Mouse (Mus musculus): ENCODE measurements around the gene Olfr535. TPM values are rescaled to one million over a fixed set of nuclear protein-coding genes. Genes with fewer than 3 reads are reported as not detected.
"Not testable (repeated sequence)": the region's sequence is repeated elsewhere in the genome, so short reads cannot be mapped to it uniquely, and the experiment has no call there.

The Olfr535 gene
- not detected in 2 replicates for polyA plus RNA-seq (2015; fragmentation: Nextera tagmentation; extraction: Ambion mirVana)

DNA sequence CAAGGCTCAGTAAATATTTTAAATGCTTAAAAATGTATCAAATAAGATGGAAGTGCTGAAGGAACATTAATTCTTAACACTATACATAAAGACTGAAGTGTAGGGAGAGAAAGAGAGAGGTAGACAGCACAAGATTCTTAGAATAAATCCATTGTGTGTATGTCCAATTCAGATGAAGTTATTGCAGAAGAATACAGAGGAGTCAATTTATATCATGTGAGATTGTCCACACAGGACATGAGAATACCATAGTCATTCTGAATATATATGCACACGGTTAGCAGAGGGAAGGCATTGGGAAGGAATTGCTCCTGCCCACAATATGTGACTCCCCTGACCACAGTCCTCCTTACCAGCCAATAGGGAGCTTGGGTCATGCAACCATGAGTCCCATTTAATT, at the start of gene Olfr535:
Gene Olfr535 (plus strand): TSS at position 301 of the 400 bp plus-strand sequence.
- Histone ChIP-seq H3K27me3 (no peaks in the 10 kb centered on the region), H3K4me1 (no peaks in the 10 kb centered on the region), H3K27ac (no peak within 1 kb of the TSS), H3K4me2 (replicated peaks) (no peak within 1 kb of the TSS), H3K4me3 (no peak within 1 kb of the TSS), H3K9me3 (no peaks in the 10 kb centered on the region), H3K9ac (no peak within 1 kb of the TSS), H3K36me3 (no peaks in the 10 kb centered on the region)
- WGBS, result 83% methylated on average over 1 of the region's 1 CpGs
- ATAC-seq (ENCODE audit: low FRiP score, low read depth), result no peak

DNA sequence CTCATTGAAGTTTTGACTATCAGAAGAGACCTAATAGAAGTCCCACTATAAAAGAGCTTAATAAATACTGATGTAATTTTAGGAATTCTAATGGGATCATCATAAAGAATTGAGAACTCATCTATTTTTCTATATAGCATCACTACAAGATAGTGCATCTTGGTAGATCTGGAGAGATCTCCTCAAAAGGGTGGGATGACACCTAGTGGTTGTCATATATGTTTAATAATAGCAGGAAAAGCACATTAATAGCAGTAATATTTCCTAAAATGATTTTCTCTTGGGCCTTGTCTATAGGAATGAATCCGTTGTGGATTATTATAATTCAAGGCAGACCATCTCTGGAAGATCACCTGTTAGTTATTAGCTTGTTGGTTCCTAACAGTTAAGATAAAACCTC, 40.9 kb upstream of the Olfr535 start:
- H3K9me3 ChIP-seq, result no peaks in the 10 kb centered on the region
- no peak overlapping the region for H3K9ac ChIP-seq
- no peak overlapping the region for H3K27ac ChIP-seq
- H3K4me2 ChIP-seq (replicated peaks), result no peak overlapping the region
- H3K4me1 ChIP-seq, result no peaks in the 10 kb centered on the region
- WGBS, result 68% methylated on average over 1 of the region's 1 CpGs
- no peak overlapping the region for H3K4me3 ChIP-seq
- no peak for ATAC-seq (ENCODE audit: low FRiP score, low read depth)
- H3K36me3 ChIP-seq, result no peaks in the 10 kb centered on the region
- no peaks in the 10 kb centered on the region for H3K27me3 ChIP-seq

- 75% methylated on average over 1 of the region's 1 CpGs for whole genome bisulfite sequencing
- H3K36me3 ChIP-seq; H3K27ac ChIP-seq; ATAC-seq (ENCODE audit: low FRiP score, low read depth); H3K27me3 ChIP-seq; H3K4me3 ChIP-seq; H3K4me1 ChIP-seq; H3K4me2 ChIP-seq (replicated peaks); H3K9me3 ChIP-seq; H3K9ac ChIP-seq: not testable (repeated sequence)
These were observed 20.9 kb upstream of the Olfr535 start, which contains the start of gene Olfr533 for GRCm38 (mm10) chr7:140463070-140463469. Olfr533 (plus strand) TSS chr7:140463370.

DNA sequence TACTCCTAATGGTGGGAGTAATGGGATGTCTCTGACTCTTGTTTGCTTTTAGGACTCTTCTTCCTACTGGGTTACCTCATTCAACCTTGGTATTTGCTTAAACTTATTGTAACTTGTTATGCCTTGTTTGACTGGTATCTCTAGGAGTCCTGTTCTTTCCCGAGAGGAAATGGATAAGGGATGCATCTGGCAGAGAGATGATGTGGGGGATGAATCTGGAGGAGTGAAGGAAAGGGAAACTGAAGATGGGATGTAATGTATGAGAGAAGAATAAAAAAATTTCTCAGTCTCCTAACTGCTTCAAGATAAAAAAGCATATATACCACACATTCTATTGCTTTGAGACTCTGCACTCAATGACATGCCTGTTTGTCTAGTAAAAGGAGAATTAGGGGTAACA, 6.1 kb upstream of the Olfr535 start:
- Histone ChIP-seq H3K36me3 (no peaks in the 10 kb centered on the region), H3K9me3 (0 out of 2 replicates have a peak, but pooled peaks cover 4% of the 10 kb centered on the region)
- no peak for ATAC-seq (ENCODE audit: low FRiP score, low read depth)

GRCm38 (mm10) chr7:140478733-140479132, 5.3 kb upstream of the Olfr535 start:
- H3K4me1 ChIP-seq, result no peaks in the 10 kb centered on the region
- H3K9me3 ChIP-seq, result 0 out of 2 replicates have a peak, but pooled peaks cover 4% of the 10 kb centered on the region
- ATAC-seq (ENCODE audit: low FRiP score, low read depth), result no peak
- H3K9ac ChIP-seq, result no peak overlapping the region
- no peak overlapping the region for H3K4me2 ChIP-seq (replicated peaks)
- no peaks in the 10 kb centered on the region for H3K36me3 ChIP-seq
- H3K27ac ChIP-seq, result no peak overlapping the region
- no peaks in the 10 kb centered on the region for H3K27me3 ChIP-seq
- WGBS, result 92% methylated on average over 1 of the region's 1 CpGs
- no peak overlapping the region for H3K4me3 ChIP-seq

More for the DNA sequence above, 6.1 kb upstream of the Olfr535 start:
- Histone ChIP-seq H3K27ac (no peak overlapping the region), H3K4me1 (no peaks in the 10 kb centered on the region), H3K4me2 (replicated peaks) (no peak overlapping the region), H3K27me3 (no peaks in the 10 kb centered on the region), H3K4me3 (no peak overlapping the region), H3K9ac (no peak overlapping the region)
- 89% methylated on average over 1 of the region's 1 CpGs for WGBS

GRCm38 (mm10) chr7:140488981-140489380, 5.0 kb downstream of the Olfr535 start:
- no peak for ATAC-seq (ENCODE audit: low FRiP score, low read depth)

GRCm38 (mm10) chr7:140494231-140494630, 10.2 kb downstream of the Olfr535 start:
- WGBS, result 13% methylated on average over 2 of the region's 2 CpGs
- H3K4me2 ChIP-seq (replicated peaks), result no peak overlapping the region
- H3K36me3 ChIP-seq, result no peaks in the 10 kb centered on the region
- no peaks in the 10 kb centered on the region for H3K27me3 ChIP-seq
- no peaks in the 10 kb centered on the region for H3K9me3 ChIP-seq
- no peak for ATAC-seq (ENCODE audit: low FRiP score, low read depth)
- H3K4me1 ChIP-seq, result no peaks in the 10 kb centered on the region
- H3K9ac ChIP-seq, result no peak overlapping the region
- no peak overlapping the region for H3K4me3 ChIP-seq
- H3K27ac ChIP-seq, result no peak overlapping the region

More at GRCm38 (mm10) chr7:140488981-140489380, 5.0 kb downstream of the Olfr535 start:
- Histone ChIP-seq H3K27me3 (no peaks in the 10 kb centered on the region), H3K9ac (no peak overlapping the region), H3K9me3 (no peaks in the 10 kb centered on the region), H3K4me1 (no peaks in the 10 kb centered on the region), H3K4me3 (no peak overlapping the region), H3K27ac (no peak overlapping the region), H3K36me3 (no peaks in the 10 kb centered on the region), H3K4me2 (replicated peaks) (no peak overlapping the region)
- 92% methylated on average over 1 of the region's 1 CpGs for WGBS

DNA sequence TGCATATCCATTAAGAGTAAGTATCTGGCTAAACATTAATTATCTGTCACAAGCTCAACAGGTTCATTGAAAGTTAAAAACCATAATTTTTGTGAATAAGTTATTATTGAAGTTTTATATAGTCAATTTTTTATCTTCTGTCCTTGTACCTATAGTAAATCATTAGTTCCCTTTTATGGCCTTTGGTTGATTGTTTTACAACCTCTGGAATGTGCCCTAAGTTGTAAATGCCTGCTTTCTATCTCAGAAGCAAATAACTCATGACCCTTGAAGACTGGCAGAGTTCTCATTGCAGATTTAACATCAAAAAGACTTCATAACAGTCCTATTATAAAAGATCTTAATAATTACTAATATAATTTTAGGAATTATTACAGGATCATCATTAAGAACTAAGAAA, 10.7 kb downstream of the Olfr535 start:
- ATAC-seq (ENCODE audit: low FRiP score, low read depth), result no peak
- Histone ChIP-seq H3K4me1 (no peaks in the 10 kb centered on the region), H3K9ac (no peak overlapping the region), H3K27ac (no peak overlapping the region), H3K4me2 (replicated peaks) (no peak overlapping the region), H3K36me3 (no peaks in the 10 kb centered on the region), H3K4me3 (no peak overlapping the region), H3K9me3 (no peaks in the 10 kb centered on the region), H3K27me3 (no peaks in the 10 kb centered on the region)

DNA sequence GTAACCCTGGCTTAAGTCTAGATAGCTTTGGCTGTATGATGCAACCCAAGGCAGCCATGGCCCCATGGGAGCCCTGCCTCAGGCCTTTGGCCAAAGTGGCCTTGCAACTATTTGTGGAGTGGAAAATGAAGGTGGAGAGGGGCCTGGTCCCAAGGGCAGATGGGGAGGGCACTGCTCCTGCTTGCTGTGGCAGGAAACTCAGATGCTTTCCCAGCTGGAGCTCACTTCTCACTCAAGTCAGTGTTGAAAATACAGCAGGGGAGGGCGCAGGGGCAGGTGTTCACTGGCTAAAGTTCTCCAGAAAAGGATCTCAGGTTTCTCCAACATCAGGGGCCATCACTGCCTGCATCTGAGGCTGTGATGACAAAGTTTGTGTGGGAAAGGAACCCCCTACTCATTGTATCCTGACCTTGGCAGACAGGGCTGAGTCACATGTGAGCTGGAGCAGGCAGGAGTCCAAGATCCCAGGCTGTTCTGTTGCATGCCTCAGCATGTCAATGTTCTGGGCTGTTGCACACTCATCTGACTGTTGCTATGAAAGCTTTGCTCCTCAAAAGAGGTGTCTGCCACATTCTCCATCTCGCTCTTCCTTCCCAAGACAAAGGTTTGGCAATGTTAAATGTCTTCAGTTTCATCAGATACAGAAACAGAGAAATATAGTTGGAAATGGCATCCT, 23.5 kb downstream of the Olfr535 start, which contains the start of gene Olfr536:
Gene Olfr536 (minus strand): TSS at position 51 of the 676 bp plus-strand sequence.
- H3K4me1 ChIP-seq; H3K27ac ChIP-seq; H3K9me3 ChIP-seq; H3K27me3 ChIP-seq; ATAC-seq (ENCODE audit: low FRiP score, low read depth); H3K4me3 ChIP-seq; H3K9ac ChIP-seq; H3K36me3 ChIP-seq; H3K4me2 ChIP-seq (replicated peaks): not testable (repeated sequence)
- WGBS, result 85% methylated on average over 1 of the region's 2 CpGs

- no peak for ATAC-seq (ENCODE audit: low FRiP score, low read depth)
- Histone ChIP-seq H3K27me3 (no peaks in the 10 kb centered on the region), H3K4me2 (replicated peaks) (no peak overlapping the region), H3K9me3 (no peaks in the 10 kb centered on the region), H3K9ac (no peak overlapping the region), H3K4me3 (no peak overlapping the region), H3K36me3 (no peaks in the 10 kb centered on the region), H3K27ac (no peak overlapping the region), H3K4me1 (no peaks in the 10 kb centered on the region)
- 68% methylated on average over 2 of the region's 2 CpGs for WGBS
These were observed 55.7 kb downstream of the Olfr535 start for GRCm38 (mm10) chr7:140539746-140540145.

Other genes with a start within 250 kb of the Olfr535 start
- gene 5830411N06Rik, start 236.9 kb upstream of the Olfr535 start, polyA plus RNA-seq (2015; fragmentation: Nextera tagmentation; extraction: Ambion mirVana), result not detected in 2 replicates
- not detected in 2 replicates for gene Olfr525, start 163.4 kb upstream of the Olfr535 start, polyA plus RNA-seq (2015; fragmentation: Nextera tagmentation; extraction: Ambion mirVana)
- not detected in 2 replicates for gene Olfr527, start 150.2 kb upstream of the Olfr535 start, polyA plus RNA-seq (2015; fragmentation: Nextera tagmentation; extraction: Ambion mirVana)
- gene Olfr60, start 122.5 kb upstream of the Olfr535 start, polyA plus RNA-seq (2015; fragmentation: Nextera tagmentation; extraction: Ambion mirVana), result not detected in 2 replicates
- gene Olfr530, start 107.9 kb upstream of the Olfr535 start, polyA plus RNA-seq (2015; fragmentation: Nextera tagmentation; extraction: Ambion mirVana), result not detected in 2 replicates
- not detected in 2 replicates for gene Olfr531, start 81.3 kb upstream of the Olfr535 start, polyA plus RNA-seq (2015; fragmentation: Nextera tagmentation; extraction: Ambion mirVana)
- not detected in 2 replicates for gene Olfr532, start 62.6 kb upstream of the Olfr535 start, polyA plus RNA-seq (2015; fragmentation: Nextera tagmentation; extraction: Ambion mirVana)
- not detected in 2 replicates for gene Olfr533, start 20.8 kb upstream of the Olfr535 start, polyA plus RNA-seq (2015; fragmentation: Nextera tagmentation; extraction: Ambion mirVana)
- gene Olfr536, start 23.2 kb downstream of the Olfr535 start, polyA plus RNA-seq (2015; fragmentation: Nextera tagmentation; extraction: Ambion mirVana), result not detected in 2 replicates
- gene Olfr538, start 83.7 kb downstream of the Olfr535 start, polyA plus RNA-seq (2015; fragmentation: Nextera tagmentation; extraction: Ambion mirVana), result not detected in 2 replicates
- gene Olfr46, start 117.1 kb downstream of the Olfr535 start, polyA plus RNA-seq (2015; fragmentation: Nextera tagmentation; extraction: Ambion mirVana), result 0.03 TPM in 1 of 2 replicates, not detected in the other
- gene Olfr61, start 144.8 kb downstream of the Olfr535 start, polyA plus RNA-seq (2015; fragmentation: Nextera tagmentation; extraction: Ambion mirVana), result not detected in 2 replicates
- gene Olfr53, start 162.2 kb downstream of the Olfr535 start, polyA plus RNA-seq (2015; fragmentation: Nextera tagmentation; extraction: Ambion mirVana), result not detected in 2 replicates
- gene Olfr539, start 175.7 kb downstream of the Olfr535 start, polyA plus RNA-seq (2015; fragmentation: Nextera tagmentation; extraction: Ambion mirVana), result 0.03 TPM in 2 replicates
- 0.04 and 0.13 TPM in 2 replicates for gene Olfr45, start 197.7 kb downstream of the Olfr535 start, polyA plus RNA-seq (2015; fragmentation: Nextera tagmentation; extraction: Ambion mirVana)
- not detected in 2 replicates for gene Olfr541, start 213.1 kb downstream of the Olfr535 start, polyA plus RNA-seq (2015; fragmentation: Nextera tagmentation; extraction: Ambion mirVana)